Mouse (Mus musculus): ENCODE measurements around the gene Slc43a3.

The Slc43a3 gene

DNA sequence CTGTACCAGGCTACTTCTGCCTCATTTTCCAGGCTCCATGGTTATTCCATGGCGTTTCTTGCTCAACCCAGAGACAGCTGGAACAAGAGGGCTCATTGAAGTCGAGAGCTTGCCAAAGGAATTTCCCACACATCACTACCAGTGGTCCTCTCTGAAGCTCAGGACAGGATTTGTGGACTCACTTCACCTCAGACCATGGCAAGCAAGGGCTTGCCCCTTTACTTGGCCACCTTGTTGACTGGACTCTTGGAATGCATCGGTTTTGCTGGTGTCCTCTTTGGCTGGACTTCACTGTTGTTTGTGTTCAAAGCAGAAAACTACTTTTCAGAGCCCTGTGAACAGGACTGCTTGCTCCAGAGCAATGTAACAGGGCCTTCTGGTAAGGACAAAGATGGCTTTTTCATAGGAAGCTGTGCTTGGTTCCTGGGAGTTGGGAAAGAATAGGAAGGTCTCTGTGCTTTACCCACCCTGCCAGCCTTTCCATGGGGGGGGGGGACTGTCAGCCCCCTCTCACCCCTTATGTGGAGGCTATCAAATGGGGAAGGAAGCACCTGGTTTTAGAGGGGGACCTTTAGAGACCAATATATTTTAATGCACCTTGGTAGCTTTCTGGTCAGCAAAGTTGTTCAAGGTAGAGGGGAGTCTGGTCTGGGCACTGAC is 1.2 kb downstream of the Slc43a3 start:
- DNase-seq (ENCODE audit: low spot score in 2 of 2): no peak

DNA sequence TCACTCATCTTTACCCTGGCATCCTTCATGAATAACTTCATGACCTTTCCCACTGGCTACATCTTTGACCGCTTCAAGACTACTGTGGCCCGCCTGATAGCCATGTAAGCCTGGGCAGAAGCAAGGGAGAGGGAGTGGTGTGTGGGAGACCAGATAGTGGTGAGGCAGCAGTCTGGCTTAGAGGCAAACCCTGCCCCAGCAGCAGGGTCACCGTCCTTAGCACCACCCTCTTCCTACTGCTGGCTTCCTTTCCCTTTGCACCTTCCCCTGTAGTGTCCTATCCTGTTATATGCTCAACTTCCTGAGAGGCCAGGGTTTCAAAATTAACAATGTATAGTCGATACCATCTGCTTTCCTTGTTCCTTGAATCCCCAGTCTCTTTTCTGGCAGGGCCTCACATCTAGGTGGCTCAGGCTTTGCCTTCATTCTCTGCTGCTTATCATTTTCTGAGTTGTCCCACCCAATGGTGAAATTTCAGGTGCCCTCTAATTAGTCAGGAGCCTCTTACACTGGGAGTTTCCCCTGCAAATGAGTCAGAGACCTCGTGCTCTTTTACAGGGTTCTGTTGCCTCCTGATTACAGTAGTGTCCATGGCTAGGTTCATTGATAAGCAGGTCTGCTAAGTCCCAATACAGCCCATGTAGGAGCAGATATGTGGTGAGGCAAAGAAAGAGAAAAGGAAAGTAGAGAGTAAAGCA is 2.0 kb downstream of the Slc43a3 start:
- DNase-seq (ENCODE audit: low spot score in 2 of 2): no peak

DNA sequence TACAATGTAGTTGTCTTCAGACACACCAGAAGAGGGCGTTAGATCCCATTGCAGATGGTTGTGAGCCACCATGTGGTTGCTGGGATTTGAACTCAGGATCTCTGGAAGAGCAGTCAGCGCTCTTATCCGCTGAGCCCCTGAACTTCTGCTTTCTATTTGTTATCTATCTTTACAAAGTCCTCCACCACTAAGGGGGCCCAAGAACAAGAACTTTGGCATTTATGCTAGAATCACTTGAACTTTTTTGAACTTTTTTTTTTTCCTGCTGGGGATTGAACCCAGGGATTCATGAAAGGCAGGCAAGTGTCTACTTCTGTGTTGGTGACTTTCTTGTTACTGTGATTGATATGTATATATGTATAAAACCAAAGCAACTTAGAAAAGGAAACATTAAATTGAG is 2.9 kb downstream of the Slc43a3 start:
- DNase-seq (ENCODE audit: low spot score in 2 of 2): no peak

DNA sequence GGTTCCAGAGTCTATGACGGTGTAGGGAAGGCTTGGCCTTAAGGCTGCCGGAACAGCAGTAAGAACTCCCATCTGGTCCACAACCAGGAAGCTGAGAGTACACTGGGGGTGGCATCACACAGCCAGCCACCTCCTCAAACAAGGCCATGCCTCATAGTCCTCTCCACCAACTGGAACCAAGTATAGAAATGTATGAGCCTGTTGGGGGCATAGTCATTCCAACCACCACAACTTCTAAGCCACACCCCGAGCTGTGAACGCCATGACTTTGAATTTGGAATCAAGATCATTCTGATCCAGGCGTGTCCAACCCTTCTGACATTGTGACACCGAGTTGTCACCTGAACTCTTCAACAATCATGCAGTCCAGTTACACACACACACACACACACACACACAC is 3.3 kb downstream of the Slc43a3 start:
- DNase-seq (ENCODE audit: low spot score in 2 of 2): no peak

DNA sequence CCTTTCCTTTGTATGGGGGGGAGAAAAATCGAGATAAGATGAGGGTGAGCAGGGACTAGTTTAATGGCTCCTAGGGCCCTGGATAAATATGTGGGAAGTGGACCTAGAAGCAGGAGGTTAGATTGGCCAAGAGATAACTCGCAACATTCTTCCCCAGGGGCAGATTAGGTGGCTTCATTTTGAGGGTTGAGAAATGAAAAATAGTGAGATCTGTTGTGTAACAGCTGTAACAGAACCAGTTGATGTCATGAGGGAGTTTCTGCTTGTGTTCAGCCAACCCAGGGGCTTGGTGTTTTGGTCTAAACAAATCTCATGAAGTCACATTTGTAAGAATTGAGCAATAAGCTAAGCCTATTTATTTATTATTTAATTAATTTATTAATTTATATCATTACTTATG is 5.0 kb downstream of the Slc43a3 start:
- DNase-seq (ENCODE audit: low spot score in 2 of 2): no peak

DNA sequence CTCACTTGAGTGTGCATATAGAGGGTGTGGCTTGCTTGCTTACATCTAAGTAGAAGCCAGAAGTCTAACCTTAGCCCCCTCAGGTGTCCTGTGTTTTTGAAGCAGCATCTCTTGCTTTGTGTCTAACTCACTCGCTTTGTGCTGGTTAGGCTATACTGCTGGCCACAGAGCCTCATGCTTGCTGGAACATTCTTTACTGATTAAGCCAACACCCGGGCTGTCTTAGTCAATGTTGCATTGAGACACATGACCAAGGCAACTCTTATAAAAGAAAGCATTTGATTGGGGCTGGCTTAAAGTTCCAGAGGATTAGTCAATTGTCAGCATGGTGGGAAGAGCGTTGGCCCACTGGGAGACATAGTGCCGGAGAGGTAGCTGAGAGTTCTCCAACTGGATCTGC is 5.4 kb downstream of the Slc43a3 start:
- no peak for DNase-seq (ENCODE audit: low spot score in 2 of 2)

DNA sequence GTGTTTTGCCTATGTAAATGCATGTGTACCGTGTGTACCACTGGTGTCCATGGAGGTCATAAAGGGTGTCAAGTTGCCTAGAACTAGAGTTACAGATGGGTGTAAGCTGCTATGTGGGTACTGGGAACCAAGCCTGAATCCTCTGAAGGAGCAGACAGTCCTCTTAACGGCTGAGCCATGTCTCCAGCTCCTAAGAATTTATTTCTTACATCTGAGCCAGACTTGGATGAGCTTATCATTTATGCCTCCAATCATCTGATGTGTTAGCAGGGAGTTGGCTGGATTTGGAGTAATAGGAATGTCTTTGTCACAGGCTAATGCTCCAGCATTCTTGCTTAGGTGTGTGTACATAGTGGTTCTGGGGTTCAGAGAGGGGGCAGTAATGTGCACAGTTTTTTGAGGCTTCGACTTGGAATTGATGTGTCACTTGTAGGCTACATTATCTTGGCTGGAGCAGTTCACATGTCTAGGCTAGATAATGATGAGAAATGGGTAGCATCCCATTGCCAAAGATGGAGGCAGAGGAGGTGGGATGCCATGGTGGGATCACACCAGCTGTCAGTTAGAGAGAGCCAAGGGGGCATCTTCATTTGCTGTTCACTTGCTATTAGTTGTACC is 10.9 kb downstream of the Slc43a3 start:
- DNase-seq (ENCODE audit: low spot score in 2 of 2): no peak

DNA sequence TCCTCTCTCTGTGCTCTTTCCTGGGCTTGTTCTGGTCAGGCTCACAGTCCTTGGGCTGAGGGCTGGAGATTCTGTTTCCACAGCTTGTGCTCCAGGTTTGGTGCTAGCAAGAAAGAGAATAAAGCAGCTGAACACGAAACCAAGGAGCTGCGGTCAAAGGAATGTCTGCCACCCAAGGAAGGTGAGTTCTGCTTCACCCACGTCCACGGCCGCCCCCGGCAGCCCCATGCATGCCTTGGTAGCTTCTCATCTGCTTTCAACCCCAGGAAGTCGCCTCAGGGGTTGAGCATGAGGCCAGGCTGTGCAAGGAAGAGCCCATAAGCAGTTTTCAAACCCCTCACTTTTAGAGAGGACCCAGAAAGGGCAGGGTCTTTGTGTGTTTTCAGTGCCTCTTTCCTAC is 11.9 kb downstream of the Slc43a3 start:
- DNase-seq (ENCODE audit: low spot score in 2 of 2): no peak

DNA sequence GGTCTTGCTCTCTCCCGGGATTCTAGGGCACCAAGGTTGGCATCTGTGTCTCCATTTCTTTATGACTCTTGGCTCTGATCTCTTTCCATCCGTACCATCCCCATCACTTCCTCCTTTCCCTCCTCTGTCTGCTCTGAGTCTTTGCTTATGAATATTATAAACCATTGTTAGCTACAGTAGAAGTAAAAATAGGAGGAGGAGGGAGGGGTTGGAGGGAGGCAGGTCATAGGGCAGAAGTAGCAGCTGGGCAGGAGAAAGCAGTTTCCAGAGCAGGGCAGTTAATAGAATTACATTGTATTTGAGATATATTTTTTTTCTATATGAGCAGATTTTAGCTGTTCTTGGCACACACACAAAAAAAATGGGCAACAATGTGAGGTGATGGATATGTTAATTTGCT is 12.3 kb downstream of the Slc43a3 start:
- DNase-seq (ENCODE audit: low spot score in 2 of 2): no peak

DNA sequence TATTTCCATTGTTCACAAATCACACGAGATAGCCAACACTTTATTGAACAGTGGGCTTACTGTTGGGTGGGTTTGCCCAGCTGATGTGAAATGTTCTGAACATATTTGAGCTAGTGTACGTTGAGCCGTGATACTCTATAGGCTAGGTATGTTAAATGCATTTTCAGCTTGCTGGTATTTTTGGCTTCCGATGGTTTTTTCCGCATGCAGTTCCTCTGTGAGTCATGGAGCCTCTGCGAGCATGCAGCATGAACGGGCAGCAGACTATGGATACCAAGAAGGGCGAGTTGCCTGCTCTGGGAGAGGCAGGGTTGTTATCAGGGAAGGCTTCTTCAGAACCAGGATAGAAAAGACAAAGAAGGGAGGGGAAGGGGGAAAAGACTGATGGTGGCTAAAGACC is 14.6 kb downstream of the Slc43a3 start:
- no peak for DNase-seq (ENCODE audit: low spot score in 2 of 2)

DNA sequence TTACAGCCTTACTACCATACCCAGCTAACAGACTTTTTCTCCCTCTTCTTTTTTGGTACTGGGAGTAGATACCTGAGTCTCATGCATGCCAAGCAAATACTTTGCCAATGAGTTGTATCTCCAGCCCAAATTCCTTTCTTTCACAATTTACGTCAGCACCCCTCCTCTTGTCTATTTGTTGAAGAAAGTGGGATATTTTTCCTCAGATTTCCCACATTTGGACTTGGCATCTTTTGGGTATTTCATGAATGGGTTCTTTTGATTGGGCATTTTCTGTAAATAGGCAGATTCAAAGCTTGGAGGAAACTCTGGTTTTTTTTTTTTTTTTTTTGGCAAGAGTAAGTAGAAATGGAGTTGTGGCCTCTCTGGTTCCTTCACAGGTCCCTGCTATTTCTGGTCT is 15.9 kb downstream of the Slc43a3 start:
- DNase-seq (ENCODE audit: low spot score in 2 of 2): no peak

DNA sequence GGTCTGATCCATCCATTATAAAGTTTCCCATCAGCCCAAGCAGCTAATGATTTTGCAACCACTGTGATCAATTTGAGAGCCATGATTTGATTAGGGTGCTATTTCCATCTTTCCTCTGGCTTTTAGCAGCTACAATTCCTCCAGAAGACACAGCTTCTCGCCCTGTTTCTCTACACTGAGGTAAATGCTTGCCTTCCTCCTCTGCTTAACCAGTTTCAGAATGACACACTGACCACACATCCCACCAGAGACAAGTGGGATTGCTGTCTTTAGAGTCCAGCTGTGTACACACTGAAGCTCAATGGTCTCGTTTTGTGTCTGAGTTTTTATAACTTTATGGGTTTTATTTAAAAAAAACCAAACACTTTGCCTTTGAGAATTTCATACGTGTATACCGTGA is 16.3 kb downstream of the Slc43a3 start:
- no peak for DNase-seq (ENCODE audit: low spot score in 2 of 2)

DNA sequence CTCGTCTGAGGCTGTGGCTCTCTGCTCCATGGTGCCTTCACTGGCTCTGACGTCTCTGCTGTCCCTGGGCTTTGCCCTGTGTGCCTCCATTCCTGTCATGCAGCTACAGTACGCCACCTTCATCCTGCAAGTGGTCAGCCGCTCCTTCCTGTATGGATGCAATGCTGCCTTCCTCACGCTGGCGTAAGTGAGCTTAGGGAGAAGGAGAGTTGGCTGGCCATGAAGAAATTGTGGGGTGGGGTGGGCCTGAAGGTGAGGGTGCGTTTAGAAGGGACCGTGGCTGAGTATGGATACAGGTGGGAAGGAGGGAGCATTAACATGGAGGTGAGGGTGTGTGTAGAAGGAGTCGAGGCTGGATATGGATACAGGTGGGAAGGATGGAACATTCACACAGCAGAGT is 19.1 kb downstream of the Slc43a3 start:
- DNase-seq (ENCODE audit: low spot score in 2 of 2): no peak

DNA sequence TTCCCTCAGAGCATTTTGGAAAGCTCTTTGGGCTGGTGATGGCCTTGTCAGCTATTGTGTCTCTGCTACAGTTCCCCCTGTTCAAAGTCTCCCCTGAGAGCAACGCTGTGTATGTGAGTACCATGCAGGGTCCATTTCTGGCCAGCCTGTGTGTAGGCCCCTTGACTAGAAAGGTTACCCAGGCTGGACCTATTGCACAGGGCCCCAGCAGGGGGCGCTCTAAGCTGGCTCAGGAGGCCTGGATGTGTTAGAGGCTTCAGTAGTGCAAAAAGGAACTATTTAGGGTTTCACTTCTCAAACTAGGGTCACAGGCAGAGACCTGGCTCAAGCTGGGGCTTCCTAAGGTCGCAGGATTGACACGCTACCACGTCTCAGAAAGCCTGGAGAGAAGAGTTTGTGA is 19.9 kb downstream of the Slc43a3 start:
- DNase-seq (ENCODE audit: low spot score in 2 of 2): peak in 1 of 2 experiments; percentile 26

DNA sequence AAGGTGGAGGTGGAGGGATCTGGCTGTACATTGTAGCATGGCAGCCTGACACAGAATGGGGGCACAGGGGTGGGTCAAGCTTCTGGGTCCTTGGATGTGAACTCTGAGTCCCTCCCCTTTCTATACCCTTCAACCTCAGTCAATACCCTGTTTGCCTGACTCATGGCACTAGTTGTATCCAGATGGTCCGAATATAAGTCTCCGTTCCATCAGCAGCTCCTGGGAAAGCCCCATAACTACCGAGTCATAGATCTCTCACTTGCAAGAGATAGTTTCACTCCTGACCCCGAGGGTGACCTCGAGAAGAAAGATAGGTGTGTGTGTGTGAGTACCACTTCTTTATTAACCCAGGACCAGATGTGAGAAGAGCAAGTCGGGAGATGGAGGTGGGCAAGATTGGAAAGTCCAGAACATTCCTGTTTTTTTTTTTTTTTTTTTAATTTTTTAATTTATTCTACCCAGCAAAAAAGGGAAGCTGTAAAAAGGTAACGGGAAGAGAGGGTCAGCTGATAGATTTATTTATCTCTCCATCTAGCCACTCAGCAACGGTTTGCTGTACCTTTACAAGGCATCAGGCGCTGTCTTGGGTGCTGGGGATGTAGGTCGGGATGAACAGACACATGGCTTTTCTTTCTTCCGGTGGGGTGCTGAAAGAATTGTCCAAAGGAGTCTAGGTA is 22.3 kb downstream of the Slc43a3 start:
- DNase-seq (ENCODE audit: low spot score in 2 of 2): no peak

DNA sequence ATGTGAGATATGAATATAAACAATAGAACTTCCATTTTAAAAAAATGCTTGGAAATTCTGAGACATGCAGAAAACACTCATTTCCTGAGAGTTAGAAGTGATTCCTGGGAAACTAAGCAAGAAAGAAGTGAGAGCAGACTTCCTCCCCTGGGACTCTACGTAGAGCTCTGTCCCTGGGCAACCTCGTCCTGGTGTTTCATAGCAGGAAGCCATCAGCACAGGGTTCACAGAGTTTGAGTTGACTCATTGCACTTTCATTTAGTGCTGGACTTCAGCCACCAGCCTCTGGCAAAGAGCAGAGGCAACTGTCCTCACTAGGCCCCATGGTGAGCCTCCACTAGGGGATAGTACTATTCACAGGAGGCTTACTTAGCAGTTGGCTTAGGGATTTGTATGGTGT is 24.9 kb downstream of the Slc43a3 start:
- no peak for DNase-seq (ENCODE audit: low spot score in 2 of 2)

DNA sequence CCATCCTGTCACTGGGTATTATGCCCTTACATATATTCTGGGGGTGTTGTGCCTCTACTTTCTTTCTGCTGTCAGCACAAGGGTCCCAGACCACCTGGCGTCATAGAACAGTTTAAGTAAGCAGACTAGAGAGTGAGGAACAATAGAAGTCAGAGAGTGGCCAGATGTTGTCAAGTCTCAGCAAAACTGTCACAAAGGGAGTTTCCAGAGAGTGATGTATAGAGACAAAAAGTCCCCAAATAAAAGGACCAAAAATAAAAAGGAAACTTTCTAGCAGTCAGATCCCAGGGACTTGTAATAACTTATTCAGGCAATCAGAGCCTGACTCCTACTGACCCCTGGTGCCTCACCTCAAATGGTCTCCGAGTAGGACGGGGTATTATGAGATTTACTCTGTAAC is 25.5 kb downstream of the Slc43a3 start:
- DNase-seq (ENCODE audit: low spot score in 2 of 2): no peak

DNA sequence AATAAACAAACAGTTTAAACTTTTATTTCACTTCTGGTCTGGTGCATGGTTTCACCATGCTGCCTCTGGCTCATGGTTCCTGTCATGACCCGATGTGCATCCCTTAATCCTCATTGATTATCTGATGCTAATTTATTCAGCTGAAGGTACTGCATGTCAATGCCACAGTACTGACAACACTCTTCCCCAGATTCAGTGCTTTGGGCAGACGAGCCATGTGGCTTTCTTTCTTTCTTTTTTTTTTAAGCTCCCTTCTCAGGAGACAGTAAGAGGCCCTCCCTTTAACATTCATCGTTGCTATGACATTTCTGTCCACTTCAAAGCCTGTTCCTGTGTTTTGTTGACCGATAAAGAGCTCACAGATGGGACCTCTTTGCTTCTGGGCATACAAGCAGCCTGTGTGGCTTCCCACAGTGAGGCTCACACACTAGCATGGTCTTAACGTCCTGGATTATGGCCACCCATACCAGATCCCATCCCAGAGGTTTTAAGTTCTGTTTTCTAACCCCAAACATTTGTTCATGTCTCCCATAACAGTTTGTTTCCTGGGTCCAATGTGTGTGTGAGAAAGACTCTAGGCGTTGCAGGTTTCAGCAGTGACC is 26.6 kb downstream of the Slc43a3 start:
- no peak for DNase-seq (ENCODE audit: low spot score in 2 of 2)

DNA sequence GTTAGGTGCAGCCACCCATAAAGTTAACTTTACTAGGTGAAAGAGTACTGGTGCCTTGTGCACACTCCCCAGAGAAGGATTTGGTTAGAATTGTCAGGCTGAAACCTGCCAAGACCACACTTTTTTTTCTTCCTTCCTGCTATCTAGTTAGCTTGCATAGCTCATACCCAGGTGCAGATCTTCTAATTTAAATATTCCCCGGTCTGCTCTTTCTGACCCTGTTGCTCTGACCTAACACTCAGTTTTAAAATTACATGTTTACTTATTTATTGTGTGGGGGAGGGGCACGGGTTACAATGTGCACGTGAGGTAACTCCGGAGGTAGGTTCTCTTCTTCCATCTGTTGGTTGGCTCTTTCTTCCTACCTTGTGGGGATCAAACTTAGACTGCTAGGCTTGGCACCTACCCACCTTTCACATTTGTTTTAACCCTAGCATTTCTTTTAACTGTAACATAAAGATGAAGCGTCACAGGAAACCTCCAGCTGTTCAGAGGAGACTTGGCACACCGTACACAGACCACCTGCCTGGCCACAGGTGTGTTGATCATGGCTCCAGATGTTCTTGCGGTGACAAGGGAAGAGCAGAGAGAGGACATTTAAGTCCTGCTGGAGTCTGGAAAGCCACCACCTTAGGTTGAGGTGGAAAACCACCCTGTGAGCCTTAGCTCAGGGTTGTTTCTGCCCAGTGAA is 27.9 kb downstream of the Slc43a3 start:
- DNase-seq (ENCODE audit: low spot score in 2 of 2): no peak

DNA sequence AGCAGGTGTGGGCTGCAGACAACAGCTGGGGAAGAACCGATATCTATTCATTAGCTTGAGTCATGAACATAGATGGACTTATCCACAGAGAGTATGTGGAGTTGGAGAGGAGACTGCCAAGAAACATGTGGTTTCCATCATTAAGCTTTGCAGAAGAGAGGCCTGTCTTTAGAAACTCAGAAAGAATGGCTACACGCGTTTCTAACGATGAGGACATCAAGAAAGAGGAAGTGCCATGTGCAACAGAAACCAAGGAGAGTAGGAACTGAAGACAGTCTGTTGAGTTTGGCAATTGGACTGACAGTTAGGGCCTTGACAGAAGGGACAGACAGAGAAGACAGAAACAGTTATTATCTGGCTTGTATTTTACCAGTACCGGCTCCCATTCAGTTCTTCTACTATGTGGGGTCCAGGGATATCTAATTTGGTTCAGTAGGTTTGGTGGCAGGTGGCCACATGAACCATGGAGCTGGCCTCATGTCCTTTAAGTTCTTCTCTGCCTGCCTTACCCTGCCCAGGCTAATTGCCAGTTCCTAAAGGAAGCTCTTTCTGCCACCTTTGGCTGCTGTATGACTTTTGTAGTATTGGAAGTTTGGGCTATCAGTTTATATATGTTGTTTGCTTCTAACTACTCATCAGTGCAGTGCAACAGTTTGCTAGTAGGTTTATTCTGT is 31.1 kb downstream of the Slc43a3 start:
- DNase-seq (ENCODE audit: low spot score in 2 of 2): no peak

DNA sequence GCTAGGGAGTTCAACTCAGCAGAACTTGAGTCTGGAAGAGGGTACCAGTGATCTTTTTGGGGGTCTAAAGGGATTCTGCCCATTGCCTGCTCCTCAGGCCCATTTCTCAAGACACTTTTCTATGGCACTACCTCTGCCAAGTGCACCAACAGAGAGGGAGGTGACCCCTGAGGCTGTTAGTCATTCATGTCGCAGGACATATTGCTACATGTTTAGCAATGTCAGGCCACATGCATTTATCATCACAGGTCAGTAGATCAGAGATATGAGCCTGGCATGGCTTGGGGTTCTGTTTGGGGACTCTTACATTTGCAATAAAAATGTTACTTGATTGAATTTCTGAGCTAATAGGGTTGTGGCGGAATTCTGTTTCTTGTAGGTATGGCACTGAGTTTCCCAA is 39.2 kb downstream of the Slc43a3 start:
- no peak for DNase-seq (ENCODE audit: low spot score in 2 of 2)

All from frontal cortex, postnatal 14 days (tissue).